Mouse (Mus musculus): Measurements from ENCODE around the gene Stambpl1.
A peak's percentile ranks its signal among the peaks of the same experiment; 100 is the strongest.

Stambpl1 gene

DNA sequence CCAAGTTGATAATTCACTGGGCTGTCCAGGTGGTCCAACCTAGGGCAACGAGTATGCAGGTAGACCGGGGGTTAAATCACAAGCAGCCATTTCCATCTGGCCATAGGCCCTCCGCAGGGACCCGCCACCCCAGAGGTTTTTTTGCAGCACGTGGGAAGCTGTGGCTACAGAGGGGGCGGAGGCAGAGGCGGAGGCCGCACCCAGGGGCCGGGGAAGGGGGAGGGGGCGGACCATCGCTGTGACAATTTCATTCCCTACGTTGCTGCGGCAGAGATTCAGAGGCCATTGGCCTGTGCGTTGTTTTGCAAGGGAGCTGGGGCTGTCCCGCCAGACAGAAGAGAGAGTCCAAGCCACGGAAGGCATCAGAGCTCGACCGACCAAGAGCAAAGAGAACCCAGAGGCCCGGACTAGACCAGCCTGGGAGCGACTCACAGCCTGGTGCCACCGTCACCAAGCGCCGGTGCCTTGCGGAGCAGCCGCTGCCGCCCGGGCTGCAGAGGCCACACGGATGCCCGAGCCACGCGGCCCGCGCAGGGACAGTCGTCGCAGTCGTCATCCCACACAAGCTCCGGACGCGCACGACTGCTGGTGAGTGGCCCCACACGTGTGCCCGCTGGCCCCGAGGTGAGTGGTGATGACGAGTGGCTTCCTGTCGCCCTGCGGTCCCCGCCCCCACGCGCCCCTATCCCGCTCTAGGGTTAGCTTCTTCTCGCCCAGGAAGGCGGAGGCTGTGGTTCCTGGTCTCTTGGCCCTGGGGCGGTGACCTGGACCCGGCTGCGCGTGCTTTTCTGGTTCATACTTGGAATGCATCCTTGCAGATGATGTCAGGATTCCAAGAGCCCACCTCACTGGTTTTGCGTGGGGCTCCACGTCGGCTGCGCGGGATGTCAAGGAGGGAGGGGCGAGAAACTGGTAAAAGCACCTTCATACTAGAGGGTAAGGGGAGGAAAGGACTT lies at the start of gene Stambpl1:
Gene Stambpl1, plus strand, starts transcription at position 222 of the 956 bp plus-strand sequence.
- peak; percentile 70 to 78 for DNase-seq

DNA sequence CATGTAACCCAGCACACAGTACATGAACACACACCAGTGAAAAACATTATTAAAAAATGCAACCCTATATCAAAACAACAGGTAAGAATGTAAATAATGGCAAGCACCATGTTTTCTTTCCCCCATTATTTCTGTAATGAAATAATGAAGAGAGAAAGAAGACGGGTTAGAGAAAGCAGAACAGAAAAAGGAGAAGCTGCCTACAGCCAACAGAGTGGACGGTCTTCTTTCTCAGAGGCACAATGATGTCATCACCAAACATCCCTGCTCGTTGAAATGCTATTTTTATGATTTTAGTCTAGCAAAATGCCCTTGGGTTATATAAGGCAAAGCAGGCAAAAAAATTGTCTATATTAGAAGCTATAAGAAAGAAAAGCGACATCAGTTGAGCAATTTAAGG lies 43.6 kb upstream of the Stambpl1 start:
- DNase-seq = no peak

DNA sequence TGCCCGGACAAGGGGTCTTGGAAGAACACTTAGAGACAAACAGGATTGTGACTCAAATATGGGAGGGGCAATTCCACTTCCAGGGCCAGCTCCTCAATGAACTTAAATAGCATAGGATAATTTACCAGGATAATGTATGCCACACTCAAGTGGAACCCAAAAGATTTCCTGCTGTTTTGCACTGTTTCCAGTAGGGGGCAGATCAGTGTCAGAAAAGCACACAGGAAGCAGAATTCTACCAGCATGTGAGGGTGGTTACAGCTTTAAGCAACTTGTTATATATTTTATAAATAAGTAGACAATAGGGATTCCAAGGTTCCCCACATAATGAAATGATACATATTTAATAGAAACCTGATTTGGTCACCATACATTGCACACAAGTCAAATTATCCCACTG lies 40.1 kb upstream of the Stambpl1 start:
- peak in 1 of 2 experiments; percentile 2 for DNase-seq

DNA sequence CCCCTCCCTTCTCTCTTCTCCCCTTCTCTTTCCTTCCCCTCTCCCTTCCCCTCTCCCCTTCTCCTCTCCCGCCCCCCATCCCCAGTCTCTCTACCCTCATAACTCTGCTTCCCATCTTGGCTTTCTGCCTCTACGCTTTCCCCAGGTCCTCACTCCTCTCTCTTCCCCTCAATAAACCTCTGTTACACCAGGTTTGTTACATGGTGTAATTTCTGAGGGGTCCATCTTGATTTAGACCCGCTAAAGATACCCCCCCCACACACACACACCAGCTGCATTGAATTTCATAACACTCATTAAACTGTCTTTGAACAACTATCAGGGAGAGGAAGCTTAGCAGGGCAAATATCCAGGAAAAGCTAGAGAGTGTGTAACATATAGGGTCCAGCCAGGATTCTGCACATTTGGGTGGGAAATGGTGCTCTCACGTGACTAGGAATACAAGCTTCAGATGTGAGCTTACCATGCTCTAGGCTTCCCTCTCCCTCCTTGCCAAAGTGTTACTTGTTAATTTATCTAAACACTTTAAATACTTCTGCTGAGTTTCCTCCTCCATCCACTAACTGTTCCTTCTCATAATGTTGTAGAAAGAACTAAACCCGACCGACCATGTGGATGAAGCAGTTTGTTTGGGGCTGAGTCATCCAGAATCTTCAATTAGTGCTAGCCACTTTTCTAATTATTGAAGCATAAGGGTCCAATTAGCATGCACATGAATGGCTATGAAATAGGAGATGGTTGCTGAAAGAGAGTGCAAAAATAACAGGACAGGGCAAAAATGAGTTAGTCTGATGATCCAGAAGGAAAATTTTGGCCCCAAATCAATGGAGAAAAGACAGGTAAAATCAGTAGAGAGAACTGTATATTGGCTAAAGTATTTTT lies 38.5 kb upstream of the Stambpl1 start:
- no peak for DNase-seq

- DNase-seq = no peak
Observed at GRCm38 (mm10) chr19:34162693-34163092, 29.3 kb upstream of the Stambpl1 start.

- DNase-seq = no peak
Observed at GRCm38 (mm10) chr19:34165891-34166290, 26.1 kb upstream of the Stambpl1 start, which contains the start of gene Ankrd22. Gene Ankrd22, minus strand, starts transcription at chr19:34166053.

GRCm38 (mm10) chr19:34166386-34166785 lies 25.6 kb upstream of the Stambpl1 start:
- DNase-seq = no peak

GRCm38 (mm10) chr19:34167896-34168661 lies 23.9 kb upstream of the Stambpl1 start:
- no peak for DNase-seq

DNA sequence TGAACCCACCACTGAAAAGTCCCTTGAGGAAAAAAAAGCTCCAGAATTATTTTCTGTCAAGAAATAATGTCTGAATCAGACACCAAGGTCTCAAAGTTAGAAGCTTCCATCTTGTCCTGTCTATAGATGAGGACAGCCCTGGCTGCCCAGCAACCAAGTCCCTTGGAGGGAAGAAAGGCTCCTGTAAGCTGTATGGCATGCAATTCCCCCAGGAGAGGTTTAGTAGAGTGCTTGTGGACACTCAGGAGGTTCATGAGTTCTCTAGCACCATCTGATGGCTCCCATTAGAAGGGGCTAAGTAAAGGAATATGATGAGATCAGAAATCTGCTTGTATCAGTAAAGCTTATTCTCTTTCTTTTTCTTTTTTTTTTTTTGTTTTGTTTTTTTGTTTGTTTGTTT lies 22.9 kb upstream of the Stambpl1 start:
- DNase-seq = no peak

GRCm38 (mm10) chr19:34171167-34171566 lies 20.9 kb upstream of the Stambpl1 start:
- no peak for DNase-seq

DNA sequence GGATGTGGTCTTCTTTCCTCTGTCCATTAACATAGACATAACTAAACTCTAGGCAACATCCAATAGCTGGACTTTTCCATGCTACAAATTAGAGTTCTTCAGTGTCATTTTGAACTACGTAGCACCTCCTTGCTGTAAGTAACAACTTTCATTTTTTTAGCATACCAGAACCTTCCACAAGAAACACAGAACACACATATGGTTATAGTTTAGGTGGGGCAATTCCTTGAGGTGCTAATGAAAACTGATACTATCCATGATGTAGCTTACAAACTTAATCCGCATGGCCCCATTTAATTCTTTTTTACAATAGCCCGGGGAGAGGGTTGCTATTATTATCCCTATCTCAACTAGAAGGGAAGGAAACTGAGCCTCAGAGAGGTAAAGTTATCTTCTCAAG lies 18.0 kb upstream of the Stambpl1 start:
- no peak for DNase-seq

- no peak for DNase-seq
Observed at GRCm38 (mm10) chr19:34179136-34179535, 12.9 kb upstream of the Stambpl1 start.

- no peak for DNase-seq
Observed at GRCm38 (mm10) chr19:34180316-34180715, 11.7 kb upstream of the Stambpl1 start.

DNA sequence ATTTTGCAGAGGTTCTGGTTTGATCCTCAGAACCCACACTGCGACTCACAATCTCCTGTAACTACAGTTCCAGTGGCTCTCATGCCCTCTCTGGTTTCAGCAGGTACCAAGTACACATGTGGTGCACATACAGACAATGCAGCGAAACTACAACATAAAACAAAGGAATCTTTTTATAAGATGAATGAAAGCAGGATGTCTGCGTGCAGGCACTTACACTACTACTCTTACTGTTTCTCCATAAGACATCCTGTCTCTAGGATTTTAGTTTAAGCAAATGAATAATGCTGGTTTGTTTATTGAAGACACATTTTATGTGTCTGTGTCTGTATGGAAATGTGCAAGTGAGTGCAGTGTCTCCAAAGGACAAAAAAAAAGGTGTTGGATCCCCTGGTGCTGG lies 10.8 kb upstream of the Stambpl1 start:
- DNase-seq = no peak

DNA sequence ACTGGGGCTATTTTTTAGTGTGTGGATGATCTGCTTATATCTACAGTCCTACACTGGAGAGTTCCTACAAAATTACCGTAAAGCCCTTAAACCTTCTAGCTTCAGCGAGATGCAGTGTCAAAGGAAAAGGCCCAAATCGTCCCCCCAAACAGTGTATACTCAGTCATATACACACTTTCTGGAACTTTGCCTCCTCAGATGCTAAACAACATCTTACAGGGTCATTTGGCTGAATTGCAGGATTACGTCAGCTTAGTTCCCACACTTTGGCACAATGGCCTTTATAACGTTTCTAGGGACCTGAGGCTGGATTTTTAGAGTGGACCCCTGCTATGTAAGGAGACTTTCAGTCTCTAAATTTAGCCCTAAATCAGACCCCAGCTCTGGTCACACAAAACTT lies 9.5 kb upstream of the Stambpl1 start:
- DNase-seq = no peak

- DNase-seq = no peak
Observed at GRCm38 (mm10) chr19:34186845-34187244, 5.2 kb upstream of the Stambpl1 start.

- DNase-seq = no peak
Observed at GRCm38 (mm10) chr19:34191645-34192007, 403 bp upstream of the Stambpl1 start.

- DNase-seq = peak; percentile 31 to 36
Observed at GRCm38 (mm10) chr19:34193149-34193548, 1.1 kb downstream of the Stambpl1 start.

DNA sequence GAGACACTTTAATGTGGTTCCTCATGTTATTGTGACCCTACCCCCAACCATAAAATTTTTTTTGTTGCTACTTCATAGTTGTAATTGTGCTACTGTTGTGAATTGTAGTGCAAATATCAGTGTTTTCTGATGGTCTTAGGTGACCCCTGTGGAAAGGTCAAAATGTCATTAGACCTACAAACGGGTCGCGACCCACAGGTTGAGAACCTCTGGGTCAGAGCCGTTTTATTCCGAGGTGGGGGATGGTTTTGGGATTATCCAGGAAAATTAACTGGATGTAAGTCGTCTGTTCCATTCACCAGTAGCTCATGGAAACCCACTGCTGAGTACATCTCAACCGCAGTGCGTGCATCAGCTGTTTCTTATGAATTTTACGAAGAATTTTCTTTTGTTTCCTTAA lies 1.7 kb downstream of the Stambpl1 start:
- DNase-seq = no peak

GRCm38 (mm10) chr19:34194132-34194745 lies 2.2 kb downstream of the Stambpl1 start:
- no peak for DNase-seq

- no peak for DNase-seq
Observed at GRCm38 (mm10) chr19:34195031-34195430, 3.0 kb downstream of the Stambpl1 start.

DNA sequence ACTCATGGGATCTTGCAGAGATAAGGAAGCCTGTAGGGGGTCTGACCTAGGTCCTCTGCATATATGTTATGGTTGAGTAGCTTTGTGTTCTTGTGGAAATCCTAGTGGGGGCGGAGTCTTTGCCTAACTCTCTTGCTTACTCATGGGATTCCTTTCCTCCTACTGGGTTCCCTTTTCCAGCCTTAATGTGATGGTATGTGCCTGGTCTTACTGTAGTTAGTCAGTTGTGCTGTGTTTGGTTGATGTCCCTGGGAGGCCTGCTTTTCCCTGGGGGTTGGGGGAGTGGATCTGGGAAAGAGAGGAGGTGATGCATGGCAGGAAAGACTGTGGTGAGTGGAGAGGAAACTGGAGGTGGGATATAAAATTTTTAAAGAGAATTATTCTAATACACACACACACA lies 6.0 kb downstream of the Stambpl1 start:
- DNase-seq = no peak

All from cerebellum, adult 18-20 months (tissue).